Mouse (Mus musculus) liver, embryonic 14 days (tissue): ENCODE results near the gene Npat. TPM values are rescaled to one million over a fixed set of nuclear protein-coding genes. Genes with fewer than 3 reads are reported as not detected.

Experiments
- polyA plus RNA-seq: library from polyadenylated mRNA; depleted of rRNA; stranded (reverse); fragments of >200 nt; gene quantifications from 2 replicates; pipeline ENCODE4 v1.2.3, GENCODE M21; 2012; rRNA removed

Npat gene
- polyA plus RNA-seq, result 5.3 and 6.5 TPM in 2 replicates

GRCm38 (mm10) chr9:53536558-53537320 lies at the start of gene Npat, which contains the start of gene Atm:
Npat (plus strand) TSS chr9:53537047.
Atm (minus strand) TSS chr9:53536740.

DNA sequence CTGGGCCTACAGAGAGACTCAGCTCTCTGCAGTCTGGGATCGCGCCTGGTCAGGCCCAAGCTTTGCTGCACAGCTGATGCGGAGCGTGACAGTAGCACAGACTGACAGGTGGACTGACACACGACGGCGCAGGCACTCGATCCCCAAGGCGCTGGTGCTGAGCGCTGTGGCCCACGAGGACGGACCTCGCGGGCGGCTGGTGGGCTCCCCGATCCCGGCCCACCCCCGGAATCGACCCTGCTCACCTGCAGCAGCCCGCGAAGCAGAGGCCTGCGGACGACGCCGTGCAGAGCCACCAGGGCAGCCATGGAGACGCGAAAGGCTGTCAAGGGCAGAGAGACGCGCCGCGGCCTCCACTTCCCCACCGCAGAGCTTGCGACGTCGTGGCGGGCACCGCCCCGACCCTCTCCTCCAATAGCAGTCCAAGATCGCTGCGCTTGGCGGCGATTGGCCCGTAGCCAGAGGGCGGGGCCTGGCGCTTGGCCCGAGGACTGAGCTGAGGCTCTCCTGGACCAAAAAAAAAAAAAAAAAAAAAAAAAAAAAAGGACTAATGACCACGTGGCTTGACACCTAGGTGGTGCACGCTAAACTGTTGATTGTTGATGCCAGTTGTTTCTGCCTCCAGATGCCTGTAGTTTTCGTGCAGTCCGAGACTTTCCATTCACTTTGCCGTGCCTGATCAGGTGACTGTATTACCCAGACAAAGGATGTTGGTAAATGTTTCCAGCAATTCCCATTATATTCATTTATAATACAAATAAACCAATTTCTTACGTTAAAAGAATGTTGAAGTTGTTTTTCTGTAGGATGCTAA lies 73.3 kb downstream of the Npat start, which contains the start of gene Acat1:
Gene Acat1 (minus strand): TSS at position 415 of the 814 bp plus-strand sequence.

Other genes starting within 250 kb of the Npat start
- 0.10 and 0.14 TPM in 2 replicates for gene Exph5, start 235.4 kb upstream of the Npat start, polyA plus RNA-seq
- gene Kdelc2, start 153.0 kb upstream of the Npat start, polyA plus RNA-seq, result 1.7 and 1.8 TPM in 2 replicates
- gene 4930550C14Rik, start 134.7 kb upstream of the Npat start, polyA plus RNA-seq, result 0.63 and 0.71 TPM in 2 replicates
- gene Atm, start 307 bp upstream of the Npat start, polyA plus RNA-seq, result 3.1 and 3.4 TPM in 2 replicates
- gene Acat1, start 73.3 kb downstream of the Npat start, polyA plus RNA-seq, result 54.2 and 60.5 TPM in 2 replicates
- gene Cul5, start 133.0 kb downstream of the Npat start, polyA plus RNA-seq, result 4.4 and 5.2 TPM in 2 replicates
- gene Rab39, start 169.2 kb downstream of the Npat start, polyA plus RNA-seq, result 0.29 and 0.38 TPM in 2 replicates
- 0.15 and 0.22 TPM in 2 replicates for gene Slc35f2, start 234.5 kb downstream of the Npat start, polyA plus RNA-seq